Mouse (Mus musculus) olfactory bulb, adult 2 months (tissue): ENCODE results near the gene Cops7b.

Experiments
- CTCF ChIP-seq: fragments of 200-500 bp; IDR thresholded peaks from 2 replicates; pipeline ENCODE4 v1.5.1; 2012; ENCODE audit warnings: low read depth, mild to moderate bottlenecking, low read length, moderate library complexity; ENCODE audit not compliant: insufficient read depth
- POLR2A ChIP-seq: fragments of 200-500 bp; IDR thresholded peaks from 2 replicates; pipeline ENCODE4 v1.6.1; 2012; ENCODE audit warnings: mild to moderate bottlenecking, low read depth, low read length, moderate library complexity; ENCODE audit not compliant: insufficient read depth

DNA sequence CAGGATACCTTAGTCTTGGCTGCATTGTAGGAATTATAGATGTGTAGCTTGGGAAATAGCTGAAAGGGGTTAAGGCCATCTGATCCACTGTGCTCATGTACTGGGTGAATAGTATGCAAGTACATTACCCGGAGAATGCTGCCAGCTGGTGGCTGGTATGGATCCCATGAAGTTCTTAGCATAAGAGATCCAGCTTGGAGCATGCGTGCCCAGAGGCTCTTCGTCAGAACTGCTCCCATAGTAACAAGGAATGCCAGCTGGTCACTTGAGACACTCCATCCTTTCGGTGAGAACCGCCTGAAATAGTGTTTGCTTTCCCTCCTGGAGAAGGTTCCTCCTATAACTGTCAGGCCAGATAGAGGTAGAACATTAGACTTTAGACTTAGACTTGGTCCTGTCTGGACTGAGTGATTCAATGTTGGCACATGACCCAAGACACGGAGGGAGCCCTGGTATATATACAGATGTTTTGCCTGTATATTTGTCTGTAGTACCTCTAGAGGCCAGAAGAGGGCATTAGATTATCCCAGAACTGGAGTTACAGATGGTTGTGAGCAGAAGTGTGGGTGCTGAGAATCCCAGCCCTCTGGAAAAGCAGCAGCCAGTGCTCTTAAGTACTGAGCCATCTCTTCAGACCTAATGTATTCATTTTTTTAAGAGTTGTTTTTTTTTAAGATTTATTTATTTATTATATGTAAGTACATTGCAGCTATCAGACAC lies 49.1 kb upstream of the Cops7b start:
- TF ChIP-seq CTCF (no peak), POLR2A (no peak)
